Mouse (Mus musculus) lung, embryonic 14.5 days (tissue): ENCODE measurements around the gene Pgm3. TPM values are rescaled to one million over a fixed set of nuclear protein-coding genes. Genes with fewer than 3 reads are reported as not detected.
A peak's percentile ranks its signal among the peaks of the same experiment; 100 is the strongest.

Experiments
- ATAC-seq: fragments of 200-750 bp; cut with Nextera tagmentation; 2 replicates; pipeline ENCODE4 v1.8.0; 2017; ENCODE audit warnings: mild to moderate bottlenecking, moderate TSS enrichment, moderate library complexity; ENCODE audit not compliant: insufficient read depth
- DNase-seq: peaks from one replicate; pipeline ENCODE4 v3.0.0-alpha.2; 2015
- H3K27ac ChIP-seq: fragments of 300-500 bp; sonication (generic); 2 replicates; pipeline ENCODE4 v1.5.1; 2014; ENCODE audit warnings: low read depth, mild to moderate bottlenecking, moderate library complexity
- H3K27me3 ChIP-seq: fragments of 300-500 bp; sonication (generic); 2 replicates; pipeline ENCODE4 v1.6.1; 2014; ENCODE audit warnings: low read length, control low read depth; ENCODE audit not compliant: insufficient read depth
- H3K36me3 ChIP-seq: fragments of 300-500 bp; sonication (generic); 2 replicates; pipeline ENCODE4 v1.6.1; 2014; ENCODE audit warnings: control low read depth; ENCODE audit not compliant: insufficient read depth
- H3K4me1 ChIP-seq: fragments of 300-500 bp; sonication (generic); 2 replicates; pipeline ENCODE4 v1.6.1; 2014; ENCODE audit warnings: antibody characterized with exemption, control low read depth; ENCODE audit not compliant: insufficient read depth
- H3K4me2 ChIP-seq: fragments of 300-500 bp; sonication (generic); 2 replicates; pipeline ENCODE4 v1.6.1; 2014; ENCODE audit warnings: mild to moderate bottlenecking
- H3K4me3 ChIP-seq: fragments of 300-500 bp; sonication (generic); 2 replicates; pipeline ENCODE4 v1.5.1; 2014; ENCODE audit warnings: low read depth, low read length
- H3K9ac ChIP-seq: fragments of 300-500 bp; sonication (generic); 2 replicates; pipeline ENCODE4 v1.6.1; 2014
- H3K9me3 ChIP-seq: fragments of 300-500 bp; sonication (generic); 2 replicates; pipeline ENCODE4 v1.6.1; 2016; ENCODE audit warnings: low read depth, low read length, control low read depth
- CTCF ChIP-seq: IDR thresholded peaks from 2 replicates; pipeline ENCODE4 v1.5.1; 2016; ENCODE audit warnings: antibody characterized with exemption, low read depth
- WGBS: fragments of 180-500 bp; shearing (Covaris S2); extraction: QIAGEN DNeasy Blood & Tissue Kit; methylation state at CpG from one replicate; pipeline ENCODE4 v1.1.7; 2014; 5-methylcytosine and 5-hydroxymethylcytosine counted together
- polyA plus RNA-seq: library from polyadenylated mRNA; unstranded; fragments of >200 nt; fragmentation: Nextera tagmentation; extraction: Ambion mirVana; gene quantifications from 2 replicates; pipeline ENCODE4 v1.2.1, GENCODE M21; 2014

Pgm3 gene
- polyA plus RNA-seq, 1 experiment from 2014 or later, result 35.1 TPM

DNA sequence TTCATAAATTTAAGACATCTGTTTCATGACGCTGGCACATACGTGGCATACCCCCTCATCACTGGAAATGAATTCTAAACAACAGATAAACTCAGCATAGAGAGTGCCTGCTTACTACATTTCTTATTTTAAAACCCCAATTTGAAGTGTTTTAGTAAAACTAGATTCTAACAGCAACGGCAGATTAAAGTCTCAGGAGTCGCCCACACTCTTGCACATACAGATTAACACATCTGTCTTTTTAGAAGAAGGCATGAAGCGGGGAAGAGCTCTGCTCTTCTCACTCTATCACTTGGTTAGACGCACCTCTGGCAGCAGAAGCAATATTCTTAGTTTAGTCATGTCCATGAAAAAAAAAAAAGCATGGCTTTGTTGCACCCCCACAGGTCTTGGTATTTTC, 3.5 kb upstream of the Pgm3 start:
- Histone ChIP-seq H3K27ac (no peak overlapping the region), H3K9ac (no peak overlapping the region), H3K4me2 (no peak overlapping the region), H3K9me3 (no peaks in the 10 kb centered on the region), H3K4me3 (no peak overlapping the region), H3K4me1 (0 out of 2 replicates have a peak, but pooled peaks cover 3% of the 10 kb centered on the region), H3K36me3 (no peaks in the 10 kb centered on the region), H3K27me3 (no peaks in the 10 kb centered on the region)
- 80% methylated on average over 6 of the region's 6 CpGs for WGBS
- DNase-seq, result no peak
- ATAC-seq, result no peak
- TF ChIP-seq CTCF, result no peak

DNA sequence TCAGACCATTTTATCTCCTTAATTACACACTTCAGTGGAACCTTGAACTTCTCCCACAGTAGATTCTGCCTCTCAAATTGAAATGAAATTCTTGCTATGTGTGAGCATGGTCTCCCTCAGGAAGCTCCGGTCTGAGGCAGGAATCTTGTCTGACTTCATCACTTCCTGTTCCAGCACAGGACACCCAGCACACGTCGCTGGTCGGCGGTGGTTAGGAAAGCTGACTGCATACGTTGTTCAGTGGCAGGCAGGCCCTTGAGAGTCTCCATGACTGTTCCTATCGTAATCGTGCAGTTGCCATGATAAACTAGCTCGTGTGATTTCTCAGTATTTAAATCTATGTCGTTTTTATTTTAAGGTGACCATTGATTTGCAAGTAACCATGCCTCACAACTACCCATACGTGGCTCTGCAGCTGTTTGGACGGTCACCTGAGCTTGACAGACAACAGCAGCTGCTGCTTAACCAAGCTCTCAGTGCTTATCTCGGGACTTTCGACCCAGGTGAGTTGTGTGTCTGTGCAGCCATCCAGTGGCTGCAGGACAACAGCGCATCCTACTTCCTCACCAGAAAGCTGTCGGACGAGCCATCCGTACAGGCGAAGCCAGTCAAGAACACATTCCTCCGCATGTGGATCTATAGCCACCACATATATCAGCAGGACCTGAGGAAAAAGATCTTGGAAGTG, 2.1 kb upstream of the Pgm3 start:
- Histone ChIP-seq H3K4me1 (0 out of 2 replicates have a peak, but pooled peaks cover 3% of the 10 kb centered on the region), H3K9me3 (no peaks in the 10 kb centered on the region), H3K36me3 (0 out of 2 replicates have a peak, but pooled peaks cover 7% of the 10 kb centered on the region), H3K9ac (no peak overlapping the region), H3K4me3 (no peak overlapping the region), H3K4me2 (no peak overlapping the region), H3K27me3 (no peaks in the 10 kb centered on the region), H3K27ac (no peak overlapping the region)
- no peak for TF ChIP-seq CTCF
- WGBS, result 68% methylated on average over 20 of the region's 20 CpGs
- ATAC-seq (no peak), DNase-seq (peak; percentile 28)

DNA sequence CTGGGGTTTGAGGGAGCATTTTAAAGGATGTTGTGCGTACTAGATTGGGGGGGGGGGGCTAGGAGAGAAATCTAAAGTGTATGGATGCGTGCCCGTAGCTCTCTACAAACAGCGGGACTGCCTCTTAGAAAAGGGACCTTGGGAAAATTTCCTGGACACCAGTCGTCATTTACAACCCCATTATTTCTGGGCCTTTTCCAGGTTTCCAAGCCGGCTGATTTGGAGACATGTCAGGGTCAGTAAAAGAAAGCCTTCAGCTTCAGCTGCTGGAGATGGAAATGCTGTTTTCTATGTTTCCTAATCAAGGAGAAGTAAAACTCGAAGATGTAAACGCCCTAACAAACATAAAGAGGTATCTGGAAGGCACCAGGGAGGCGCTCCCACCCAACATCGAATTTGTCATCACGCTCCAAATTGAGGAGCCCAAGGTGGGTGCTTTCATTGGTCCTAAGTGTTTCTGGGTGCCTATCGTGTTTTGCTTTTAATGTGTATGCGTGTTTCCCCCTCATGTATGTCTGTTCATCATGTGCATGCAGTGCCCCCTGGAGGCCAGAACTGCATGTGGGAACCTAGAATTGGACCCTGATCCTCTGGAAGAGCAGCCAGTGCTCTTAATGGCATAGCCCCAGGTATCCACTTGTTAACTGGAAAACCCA, 1.1 kb upstream of the Pgm3 start:
- Histone ChIP-seq H3K4me2 (peak overlapping the region; percentile 97), H3K4me3 (peak overlapping the region; percentile 71), H3K27me3 (no peaks in the 10 kb centered on the region), H3K4me1 (0 out of 2 replicates have a peak, but pooled peaks cover 3% of the 10 kb centered on the region), H3K27ac (no peak overlapping the region), H3K9ac (peak overlapping the region; percentile 68; the same call in 1 of the 2 replicates), H3K9me3 (no peaks in the 10 kb centered on the region), H3K36me3 (peaks cover 13% of the 10 kb centered on the region)
- peak; percentile 87 for TF ChIP-seq CTCF
- DNase-seq, result peak; percentile 93
- ATAC-seq, result no peak
- WGBS, result 11% methylated on average over 13 of the region's 13 CpGs

DNA sequence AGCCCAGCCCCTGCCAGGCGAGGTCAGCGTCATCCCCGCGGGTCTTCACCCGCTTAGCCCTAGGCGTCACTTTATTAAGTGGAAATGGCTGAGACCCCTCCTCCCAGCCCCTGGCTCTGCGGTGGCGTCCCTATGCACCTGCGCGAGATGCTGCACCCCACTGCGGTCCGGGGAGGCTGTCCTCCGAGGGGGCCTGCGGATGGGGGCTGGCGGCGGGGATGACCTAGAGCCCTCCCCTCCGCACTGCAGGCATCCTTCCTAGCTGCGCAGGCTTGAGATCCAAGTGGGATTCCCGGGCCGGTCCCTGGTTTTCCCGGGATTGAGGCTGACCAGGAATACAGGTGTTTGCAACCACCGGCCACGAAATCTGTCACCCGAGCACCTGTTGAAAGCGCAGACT, 554 bp upstream of the Pgm3 start:
- peak overlapping the region; percentile 68 for H3K9ac ChIP-seq
- H3K27ac ChIP-seq, result no peak overlapping the region
- H3K36me3 ChIP-seq, result peaks cover 19% of the 10 kb centered on the region
- H3K4me3 ChIP-seq, result peak overlapping the region; percentile 71
- DNase-seq (peak; percentile 14), ATAC-seq (no peak)
- peak overlapping the region; percentile 97 for H3K4me2 ChIP-seq
- no peaks in the 10 kb centered on the region for H3K9me3 ChIP-seq
- H3K4me1 ChIP-seq, result 0 out of 2 replicates have a peak, but pooled peaks cover 3% of the 10 kb centered on the region
- H3K27me3 ChIP-seq, result no peaks in the 10 kb centered on the region
- no peak for TF ChIP-seq CTCF
- under 1% methylated on average over 25 of the region's 25 CpGs for WGBS

DNA sequence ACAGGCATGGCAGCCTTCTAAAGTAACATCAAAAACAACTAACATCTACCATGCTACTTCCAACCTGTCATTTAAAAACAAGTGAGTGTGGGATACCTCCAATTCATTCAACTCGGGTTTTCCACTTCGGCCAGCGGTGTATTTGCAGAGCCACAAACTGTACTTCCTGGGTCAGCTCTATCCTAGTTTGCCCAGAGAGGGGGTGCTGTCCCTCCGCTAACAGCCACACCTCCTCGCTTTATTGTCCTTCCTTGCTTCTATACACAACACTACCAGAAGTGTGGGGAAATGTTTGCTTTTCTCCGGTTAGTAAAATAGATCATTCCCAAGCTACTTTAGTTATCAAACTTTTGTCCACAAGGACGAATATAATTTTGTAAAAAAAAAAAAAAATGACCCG, 696 bp downstream of the Pgm3 start:
- Histone ChIP-seq H3K27me3 (no peaks in the 10 kb centered on the region), H3K4me1 (0 out of 2 replicates have a peak, but pooled peaks cover 3% of the 10 kb centered on the region), H3K9me3 (no peaks in the 10 kb centered on the region), H3K27ac (no peak overlapping the region), H3K9ac (peak overlapping the region; percentile 68), H3K4me3 (peak overlapping the region; percentile 71), H3K4me2 (peak overlapping the region; percentile 97), H3K36me3 (peaks cover 26% of the 10 kb centered on the region)
- 3% methylated on average over 8 of the region's 8 CpGs for WGBS
- ATAC-seq (peak; percentile 19; the same call in 1 of the 2 replicates), DNase-seq (peak; percentile 28)
- TF ChIP-seq CTCF, result no peak

DNA sequence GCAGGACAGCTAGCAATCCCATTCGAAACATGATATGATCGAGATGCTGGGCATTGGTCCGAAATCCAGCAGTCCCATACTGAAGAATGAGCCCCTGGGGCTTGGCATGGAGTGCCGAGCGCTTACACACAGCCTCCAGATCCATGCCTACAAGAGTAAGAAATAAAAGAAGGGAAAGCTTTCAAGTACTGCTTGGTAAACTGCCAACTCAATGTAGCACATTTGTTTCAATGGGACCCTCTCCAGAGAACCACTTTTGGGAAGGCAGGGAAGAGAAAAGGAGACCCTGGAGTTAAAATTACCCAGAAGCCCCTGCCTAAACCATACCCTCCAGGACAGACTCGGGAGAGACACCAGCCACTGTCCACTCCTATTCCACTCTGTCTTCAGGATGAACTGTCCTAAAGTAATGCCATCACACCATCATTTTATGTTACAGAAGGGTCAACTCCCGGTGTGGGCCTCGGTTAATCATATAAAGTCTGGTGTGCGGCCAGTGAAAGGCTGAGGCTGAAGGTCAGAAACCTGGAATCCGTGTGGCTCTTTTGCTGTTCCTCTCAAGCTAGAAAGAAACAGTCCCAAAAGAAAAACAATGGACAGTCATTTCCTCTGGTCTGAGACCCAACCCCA, 1.3 kb downstream of the Pgm3 start:
- peaks cover 30% of the 10 kb centered on the region for H3K36me3 ChIP-seq
- H3K27me3 ChIP-seq, result no peaks in the 10 kb centered on the region
- WGBS, result 78% methylated on average over 10 of the region's 10 CpGs
- no peak for TF ChIP-seq CTCF
- 0 out of 2 replicates have a peak, but pooled peaks cover 3% of the 10 kb centered on the region for H3K4me1 ChIP-seq
- no peak overlapping the region for H3K27ac ChIP-seq
- DNase-seq (no peak), ATAC-seq (no peak)
- H3K9me3 ChIP-seq, result no peaks in the 10 kb centered on the region
- peak overlapping the region; percentile 97 for H3K4me2 ChIP-seq
- H3K9ac ChIP-seq, result no peak overlapping the region
- peak overlapping the region; percentile 71 for H3K4me3 ChIP-seq
